Mouse (Mus musculus): ENCODE measurements at regions not wholly inside any gene's neighbourhood (a gene's known extent, or its start where the extent isn't known, plus 50 kb on each side); places are given as distances from the start of the nearest gene placed in this dataset.
"Not testable (repeated sequence)": the region's sequence is repeated elsewhere in the genome, so short reads cannot be mapped to it uniquely, and the experiment has no call there.

DNA sequence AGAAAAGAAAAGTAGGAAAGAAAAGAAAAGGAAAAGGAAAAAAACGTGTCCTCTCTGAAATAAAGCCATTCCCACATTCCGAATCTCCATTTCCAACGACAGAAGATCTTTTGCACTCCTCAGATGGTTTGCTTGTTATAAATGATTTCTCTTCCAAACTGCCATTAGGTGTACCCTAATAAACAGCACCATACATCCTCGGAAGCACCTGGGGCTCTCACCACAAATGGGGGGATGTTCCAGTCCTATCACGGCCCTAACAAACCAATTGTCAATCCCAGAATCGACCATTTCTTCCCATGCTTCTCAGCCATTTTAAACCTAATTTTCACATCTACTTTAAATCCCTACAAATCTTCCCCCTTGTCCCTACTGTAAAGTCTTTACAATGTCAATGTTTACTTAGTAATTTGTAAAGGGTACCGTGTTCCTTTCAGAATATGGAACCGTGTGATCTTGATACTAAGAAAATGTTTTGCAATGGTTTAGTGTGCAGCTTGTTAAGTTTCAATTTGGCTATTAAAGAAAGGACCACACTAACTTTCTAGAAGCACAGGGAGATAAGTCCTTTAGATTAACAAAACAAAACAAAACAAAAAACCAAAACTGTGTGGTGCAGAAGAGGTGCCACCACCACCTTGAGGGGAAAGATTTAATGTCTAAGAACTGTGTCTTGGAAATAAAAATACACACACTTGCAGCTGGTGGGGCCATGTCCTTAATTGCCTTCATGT lies 66.6 kb upstream of the Chd2 start:
- Histone ChIP-seq H3K4me3 (replicated peaks) (no peak overlapping the region), H3K4me2 (peak overlapping the region; percentile 58), H3K27me3 (no peaks in the 10 kb centered on the region), H3K9ac (replicated peaks) (peak overlapping the region; percentile 53; the same call in 1 of the 2 replicates), H3K9me3 (no peaks in the 10 kb centered on the region), H3K27ac (peak overlapping the region; percentile 94), H3K4me1 (replicated peaks) (peaks cover 18% of the 10 kb centered on the region), H3K36me3 (no peaks in the 10 kb centered on the region)
- 39% methylated on average over 8 of the region's 8 CpGs for WGBS
- ATAC-seq (ENCODE audit: insufficient number of reproducible peaks, insufficient read depth, low FRiP score, low TSS enrichment, low read depth): no peak

DNA sequence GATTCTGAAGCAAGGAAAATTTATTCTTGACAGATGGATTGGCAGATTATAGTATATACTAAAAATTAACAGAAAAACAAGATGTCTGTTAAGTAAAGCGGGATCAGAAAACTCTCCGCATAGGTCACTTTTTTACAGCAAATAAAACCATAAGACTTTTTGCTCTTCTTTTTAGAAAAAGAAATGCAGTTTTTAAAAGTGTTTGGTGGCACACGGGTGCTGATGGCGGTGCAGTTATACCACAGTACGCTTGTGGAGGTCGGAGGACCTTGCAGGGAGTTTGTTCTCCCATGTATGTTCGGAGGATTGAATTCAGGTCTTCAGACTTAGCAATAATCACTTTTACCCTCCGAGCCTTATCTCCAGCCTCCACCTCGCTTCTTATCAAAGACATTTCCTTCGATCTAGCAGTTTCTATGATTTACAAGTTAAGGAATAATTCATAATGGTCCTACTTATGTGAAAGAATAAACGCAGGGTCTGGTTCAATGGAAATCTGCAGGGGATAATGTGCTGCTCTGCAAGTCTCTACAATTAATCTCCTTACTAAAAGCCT lies 65.9 kb upstream of the Chd2 start:
- Histone ChIP-seq H3K9ac (replicated peaks) (peak overlapping the region; percentile 53), H3K4me3 (replicated peaks) (peak overlapping the region; percentile 27), H3K27ac (peak overlapping the region; percentile 94), H3K27me3 (no peaks in the 10 kb centered on the region), H3K9me3 (no peaks in the 10 kb centered on the region), H3K36me3 (no peaks in the 10 kb centered on the region), H3K4me1 (replicated peaks) (peaks cover 11% of the 10 kb centered on the region; the same call in 1 of the 2 replicates), H3K4me2 (peak overlapping the region; percentile 58)
- ATAC-seq (ENCODE audit: insufficient number of reproducible peaks, insufficient read depth, low FRiP score, low TSS enrichment, low read depth): no peak
- WGBS: 12% methylated on average over 11 of the region's 11 CpGs

DNA sequence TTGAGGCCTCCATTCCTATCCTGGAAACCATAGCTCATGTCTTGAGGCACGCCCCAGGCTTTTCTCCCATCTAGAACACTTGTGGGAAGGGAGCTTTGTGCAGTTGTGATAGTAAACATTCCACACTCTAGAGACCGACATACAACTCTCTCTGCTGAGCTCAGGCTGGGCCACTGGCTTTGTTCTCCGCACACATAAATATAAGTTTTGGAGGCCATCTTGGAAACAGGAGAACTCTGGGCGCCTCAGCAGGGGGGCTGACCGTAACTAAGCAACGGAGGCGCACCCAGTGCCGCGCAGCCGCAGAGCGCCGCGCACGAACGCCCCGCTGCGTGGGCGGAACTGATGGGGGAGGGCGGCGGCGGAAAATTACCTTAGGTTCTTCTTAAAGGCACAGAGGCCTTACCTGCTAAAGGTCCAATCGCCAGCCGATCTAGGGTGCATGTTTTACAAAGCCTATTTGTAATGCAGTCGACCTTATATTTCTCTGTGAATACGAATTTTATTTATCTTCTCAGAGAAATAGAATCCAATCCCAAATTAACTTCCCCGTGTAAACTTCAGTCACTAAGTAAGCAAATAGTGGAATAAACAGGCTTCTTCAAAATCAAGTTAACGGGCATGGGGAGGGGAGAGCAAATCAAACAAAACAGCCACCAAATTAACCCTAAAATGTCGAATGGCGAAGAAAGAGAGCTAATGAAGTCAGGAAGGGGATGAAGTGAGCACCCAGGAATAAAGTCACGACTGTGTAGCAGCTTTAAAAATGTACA lies 65.2 kb upstream of the Chd2 start:
- H3K36me3 ChIP-seq: no peaks in the 10 kb centered on the region
- peak; percentile 86 for ATAC-seq (ENCODE audit: insufficient number of reproducible peaks, insufficient read depth, low FRiP score, low TSS enrichment, low read depth)

DNA sequence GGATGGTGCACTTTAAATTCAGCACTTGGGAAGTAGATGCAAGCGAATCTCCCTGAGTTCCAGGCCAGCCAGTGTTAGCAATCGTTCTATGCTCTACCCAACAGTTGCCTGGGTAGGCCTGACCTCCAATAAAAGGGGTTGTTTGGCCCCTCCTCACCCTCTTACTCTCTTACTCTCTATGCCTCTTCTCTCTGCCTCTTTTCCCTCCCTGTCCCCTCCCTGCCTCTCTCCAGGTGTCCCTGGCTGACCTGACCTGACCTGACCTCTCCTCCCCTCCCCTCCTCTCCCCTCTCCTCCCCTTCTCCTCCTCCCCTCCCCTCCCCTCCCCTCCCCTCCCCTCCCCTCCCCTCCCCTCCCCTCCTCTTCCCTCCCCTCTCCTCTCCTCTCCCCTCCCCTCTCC lies 63.0 kb upstream of the Chd2 start:
- H3K27ac ChIP-seq: no peak overlapping the region
- no peak overlapping the region for H3K4me2 ChIP-seq
- no peaks in the 10 kb centered on the region for H3K36me3 ChIP-seq
- H3K27me3 ChIP-seq: no peaks in the 10 kb centered on the region
- peaks cover 9% of the 10 kb centered on the region; the same call in 1 of the 2 replicates for H3K9me3 ChIP-seq
- H3K4me3 ChIP-seq (replicated peaks): no peak overlapping the region
- no peak overlapping the region for H3K9ac ChIP-seq (replicated peaks)
- no peak for ATAC-seq (ENCODE audit: insufficient number of reproducible peaks, insufficient read depth, low FRiP score, low TSS enrichment, low read depth)
- H3K4me1 ChIP-seq (replicated peaks): peaks cover 6% of the 10 kb centered on the region; the same call in 1 of the 2 replicates
- 57% methylated on average over 2 of the region's 2 CpGs for WGBS

More for the DNA sequence above, 65.2 kb upstream of the Chd2 start:
- Histone ChIP-seq H3K27ac (peak overlapping the region; percentile 94), H3K4me3 (replicated peaks) (peak overlapping the region; percentile 27), H3K4me1 (replicated peaks) (peaks cover 6% of the 10 kb centered on the region; the same call in 1 of the 2 replicates), H3K4me2 (peak overlapping the region; percentile 58), H3K9me3 (no peaks in the 10 kb centered on the region), H3K9ac (replicated peaks) (peak overlapping the region; percentile 53), H3K27me3 (no peaks in the 10 kb centered on the region)
- 3% methylated on average over 30 of the region's 30 CpGs for WGBS

DNA sequence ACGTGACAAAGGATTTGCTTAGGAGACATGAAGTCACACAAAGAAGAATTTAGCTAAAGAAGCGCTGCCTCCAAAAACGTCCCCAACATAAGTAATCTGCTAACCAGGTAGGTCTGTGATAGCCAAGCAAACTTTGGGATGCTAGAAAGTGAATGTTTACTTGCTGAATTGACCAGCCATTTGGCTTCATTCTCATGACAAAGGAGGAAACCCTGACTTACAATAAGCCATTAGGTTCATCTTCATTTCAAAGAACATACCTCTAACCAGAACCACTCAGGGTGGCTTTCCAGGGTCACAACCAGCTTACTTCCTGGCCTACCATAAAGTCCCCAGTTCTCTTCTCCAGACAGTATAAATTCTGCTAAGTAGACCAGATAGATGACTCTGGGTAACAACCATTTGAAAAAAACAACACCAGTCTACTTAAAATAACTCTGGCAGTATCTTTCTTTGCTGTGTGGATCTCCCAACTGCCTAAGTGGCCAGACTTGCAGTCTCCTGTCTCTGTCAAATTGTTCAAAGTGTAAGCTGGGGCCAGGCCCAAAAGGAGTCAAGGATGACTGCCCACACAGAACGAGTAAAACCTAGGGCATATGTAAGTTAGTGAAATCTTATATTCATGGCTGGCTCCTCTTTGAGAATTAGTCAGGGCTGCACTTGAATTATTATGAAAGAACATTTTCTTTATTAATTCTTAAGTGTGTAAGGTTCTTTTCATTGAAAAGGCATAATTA lies 61.4 kb upstream of the Chd2 start:
- Histone ChIP-seq H3K4me2 (no peak overlapping the region), H3K4me3 (replicated peaks) (no peak overlapping the region), H3K4me1 (replicated peaks) (peaks cover 6% of the 10 kb centered on the region), H3K9ac (replicated peaks) (no peak overlapping the region), H3K36me3 (no peaks in the 10 kb centered on the region), H3K27me3 (no peaks in the 10 kb centered on the region), H3K27ac (no peak overlapping the region), H3K9me3 (peaks cover 9% of the 10 kb centered on the region; the same call in 1 of the 2 replicates)
- 48% methylated on average over 4 of the region's 4 CpGs for WGBS
- no peak for ATAC-seq (ENCODE audit: insufficient number of reproducible peaks, insufficient read depth, low FRiP score, low TSS enrichment, low read depth)

DNA sequence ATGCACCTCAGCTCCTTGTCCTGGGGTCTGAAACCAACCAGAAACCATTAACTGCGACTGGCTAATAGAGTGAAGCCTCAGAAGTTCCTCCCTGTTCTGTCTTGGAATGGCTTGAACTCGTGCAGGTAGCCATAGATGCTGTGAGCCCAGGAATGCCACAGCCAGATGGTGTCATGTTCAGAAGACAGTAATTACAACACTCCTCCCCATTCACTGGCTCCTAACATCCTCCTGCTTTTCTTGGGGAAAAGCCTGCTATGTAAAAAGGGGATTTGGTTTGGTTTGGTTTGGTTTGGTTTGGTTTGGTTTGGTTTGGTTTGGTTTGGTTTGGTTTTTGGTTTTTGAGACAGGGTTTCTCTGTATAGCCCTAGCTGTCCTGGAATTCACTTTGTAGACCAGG lies 59.7 kb upstream of the Chd2 start:
- Histone ChIP-seq H3K9ac (replicated peaks) (no peak overlapping the region), H3K27me3 (no peaks in the 10 kb centered on the region), H3K9me3 (peaks cover 9% of the 10 kb centered on the region; the same call in 1 of the 2 replicates), H3K27ac (no peak overlapping the region), H3K4me2 (no peak overlapping the region), H3K4me3 (replicated peaks) (no peak overlapping the region), H3K36me3 (no peaks in the 10 kb centered on the region), H3K4me1 (replicated peaks) (peaks cover 22% of the 10 kb centered on the region)
- no peak for ATAC-seq (ENCODE audit: insufficient number of reproducible peaks, insufficient read depth, low FRiP score, low TSS enrichment, low read depth)
- WGBS: 64% methylated on average over 2 of the region's 2 CpGs

DNA sequence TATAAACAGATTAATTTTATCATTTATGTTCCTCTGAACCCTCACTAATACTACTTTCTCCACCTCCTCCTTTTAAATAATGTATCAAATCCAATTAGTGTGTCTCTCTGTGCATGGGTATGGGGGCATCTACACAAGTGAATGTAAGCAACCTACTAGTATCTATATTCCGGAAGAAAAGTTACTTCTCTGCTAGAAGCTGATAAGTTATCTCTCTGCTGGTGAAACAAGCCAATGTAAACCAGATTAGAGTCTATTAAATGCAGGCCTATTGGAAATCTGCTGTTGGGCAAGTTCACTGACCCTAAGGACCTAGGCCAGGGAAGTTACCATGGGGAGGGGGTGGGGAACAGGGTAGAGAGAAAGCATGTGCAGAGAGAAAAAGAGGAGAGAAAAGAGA lies 59.1 kb upstream of the Chd2 start:
- 92% methylated on average over 1 of the region's 1 CpGs for WGBS
- H3K9me3 ChIP-seq: peaks cover 9% of the 10 kb centered on the region; the same call in 1 of the 2 replicates

DNA sequence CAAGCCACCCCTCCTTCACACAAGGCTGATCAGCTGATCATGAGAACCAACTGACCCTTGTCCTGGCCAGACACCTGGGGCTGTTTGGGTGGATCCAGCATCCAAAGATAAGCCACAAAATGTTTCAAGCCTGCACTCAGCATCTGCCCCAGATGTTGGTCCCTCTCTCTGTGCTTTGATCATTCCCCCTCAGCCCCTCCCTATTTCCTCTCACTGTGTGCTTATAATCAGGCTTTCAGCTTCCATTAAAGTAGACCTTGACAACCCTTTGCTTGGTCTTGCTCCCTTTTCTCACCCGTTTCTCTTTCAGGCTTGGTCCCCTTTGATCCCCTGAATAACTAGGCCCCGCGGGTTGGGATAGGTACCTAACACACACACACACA lies 58.4 kb upstream of the Chd2 start:
- H3K4me3 ChIP-seq (replicated peaks); H3K36me3 ChIP-seq; H3K9ac ChIP-seq (replicated peaks); H3K27ac ChIP-seq; H3K4me2 ChIP-seq; H3K9me3 ChIP-seq; H3K27me3 ChIP-seq; ATAC-seq (ENCODE audit: insufficient number of reproducible peaks, insufficient read depth, low FRiP score, low TSS enrichment, low read depth): not testable (repeated sequence)
- WGBS: 83% methylated on average over 3 of the region's 3 CpGs
- peaks cover 26% of the 10 kb centered on the region for H3K4me1 ChIP-seq (replicated peaks)

More for the DNA sequence above, 59.1 kb upstream of the Chd2 start:
- Histone ChIP-seq H3K27ac (no peak overlapping the region), H3K9ac (replicated peaks) (no peak overlapping the region), H3K4me2 (no peak overlapping the region), H3K4me1 (replicated peaks) (peaks cover 26% of the 10 kb centered on the region), H3K27me3 (no peaks in the 10 kb centered on the region), H3K36me3 (no peaks in the 10 kb centered on the region), H3K4me3 (replicated peaks) (no peak overlapping the region)
- ATAC-seq (ENCODE audit: insufficient number of reproducible peaks, insufficient read depth, low FRiP score, low TSS enrichment, low read depth): no peak

DNA sequence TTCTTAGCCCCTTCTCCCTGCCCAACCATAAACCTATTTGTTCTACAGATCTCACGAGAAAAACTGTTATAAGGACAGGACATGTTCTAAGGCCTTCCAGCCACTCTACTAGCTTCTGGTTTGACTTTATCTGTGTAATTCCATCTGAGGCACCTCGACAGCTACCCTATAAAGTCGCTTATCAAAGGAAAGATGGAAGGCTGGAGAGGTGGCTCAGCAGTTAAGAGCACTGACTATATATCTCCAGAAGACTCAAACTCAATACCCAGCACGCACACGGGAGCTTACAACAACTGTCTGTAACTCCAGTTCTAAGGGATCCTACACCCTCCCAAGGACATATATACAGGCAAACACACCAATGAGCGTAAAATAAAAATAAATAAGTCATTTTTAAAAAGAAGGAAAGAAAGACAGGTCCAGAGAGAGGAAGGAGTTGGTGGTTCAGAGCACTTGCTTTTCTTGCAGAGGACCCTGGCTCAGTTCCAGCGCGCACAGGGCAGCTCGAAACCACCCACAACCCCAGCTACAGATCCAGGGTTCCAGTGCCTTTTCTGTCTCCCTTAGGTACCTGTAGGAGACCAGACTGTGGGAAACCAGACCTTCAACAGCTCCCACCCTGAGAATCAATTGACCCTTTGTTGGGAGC lies 57.8 kb upstream of the Chd2 start:
- 91% methylated on average over 9 of the region's 9 CpGs for WGBS
- Histone ChIP-seq H3K9me3 (peaks cover 9% of the 10 kb centered on the region; the same call in 1 of the 2 replicates), H3K9ac (replicated peaks) (no peak overlapping the region), H3K4me2 (no peak overlapping the region), H3K27ac (no peak overlapping the region), H3K4me3 (replicated peaks) (no peak overlapping the region), H3K4me1 (replicated peaks) (peaks cover 26% of the 10 kb centered on the region), H3K27me3 (no peaks in the 10 kb centered on the region), H3K36me3 (no peaks in the 10 kb centered on the region)
- no peak for ATAC-seq (ENCODE audit: insufficient number of reproducible peaks, insufficient read depth, low FRiP score, low TSS enrichment, low read depth)

DNA sequence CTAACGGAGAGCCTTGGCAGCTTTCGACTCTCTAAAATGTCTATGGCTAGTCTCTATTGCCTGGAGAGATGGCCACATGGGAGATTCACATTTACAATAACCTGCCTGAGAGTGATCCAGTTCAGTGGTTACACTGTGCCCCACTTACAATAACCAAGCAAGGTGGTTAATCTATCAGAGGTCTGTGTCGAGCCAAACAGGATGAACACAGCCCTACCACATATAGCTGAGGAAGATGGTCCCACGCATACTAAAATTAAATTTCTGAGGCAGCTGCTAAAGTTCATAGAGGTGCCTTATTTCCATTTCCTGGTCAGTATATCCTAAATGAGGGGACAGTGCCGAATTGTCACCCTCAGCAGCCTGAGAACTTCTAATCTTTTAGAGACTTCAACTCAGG lies 56.3 kb upstream of the Chd2 start:
- ATAC-seq (ENCODE audit: insufficient number of reproducible peaks, insufficient read depth, low FRiP score, low TSS enrichment, low read depth): no peak
- H3K9ac ChIP-seq (replicated peaks): no peak overlapping the region
- no peak overlapping the region for H3K4me3 ChIP-seq (replicated peaks)
- WGBS: 66% methylated on average over 5 of the region's 5 CpGs
- H3K36me3 ChIP-seq: no peaks in the 10 kb centered on the region
- H3K27me3 ChIP-seq: no peaks in the 10 kb centered on the region
- peaks cover 9% of the 10 kb centered on the region; the same call in 1 of the 2 replicates for H3K9me3 ChIP-seq
- H3K4me2 ChIP-seq: no peak overlapping the region
- H3K27ac ChIP-seq: peak overlapping the region; percentile 96; the same call in 1 of the 2 replicates
- H3K4me1 ChIP-seq (replicated peaks): peaks cover 35% of the 10 kb centered on the region

All from limb, embryonic 12.5 days (tissue).